In genomic region chr14:34502475-34503324, GRCm38 (mm10) we compare ENCODE assay signal across 8 mouse cellular contexts. TPM values are rescaled to one million over a fixed set of nuclear protein-coding genes. Genes with fewer than 3 reads are reported as not detected.
DNase-seq lines count a peak whose midpoint lies in the region; TF ChIP-seq lines count a peak whose summit lies in the region.

No protein-coding gene starts in this region.

- TF ChIP-seq EP300 in ES-Bruce4 (IDR thresholded peaks at IDR 0.05; ENCODE audit: insufficient read depth, low read depth, low read length) = 0 out of 2 replicates have a peak, but pooled peaks have one; percentile 9

- no peaks in the 10 kb centered on the region for H3K9me3 ChIP-seq in ES-Bruce4 (replicated peaks; ENCODE audit: control insufficient read depth, insufficient read depth, low read length, poor library complexity, severe bottlenecking)

- DNase-seq in cerebellum, adult 11-12 months = peak; percentile 90
- DNase-seq in forelimb bud, embryonic 11.5 days (ENCODE audit: low read depth, low spot score) = peak; percentile 91
- DNase-seq in heart, postnatal 4 days = peak; percentile 90
- DNase-seq in layer of hippocampus, adult 8-10 months (ENCODE audit: low spot score in 2 of 2) = peak; percentile 67 to 84
- DNase-seq in lung, adult 2 months = peak; percentile 82
- peak; percentile 80 for DNase-seq in thymus, adult 2 months

- no peaks in the 10 kb centered on the region for H3K4me1 ChIP-seq in ES-Bruce4 (ENCODE audit: control insufficient read depth, insufficient read depth, low read length)
- peaks cover 6% of the 10 kb centered on the region for H3K4me1 ChIP-seq in lung, adult 2 months (ENCODE audit: control insufficient read depth, insufficient read depth, low read length)
- peaks cover 6% of the 10 kb centered on the region for H3K4me1 ChIP-seq in olfactory bulb, adult 2 months (ENCODE audit: control insufficient read depth, insufficient read depth, low read length)
- peaks cover 11% of the 10 kb centered on the region for H3K4me1 ChIP-seq in thymus, adult 2 months (replicated peaks; ENCODE audit: control insufficient read depth, insufficient read depth, low read length)

- no peak for TF ChIP-seq POLR2A in ES-Bruce4 (IDR thresholded peaks at IDR 0.05; ENCODE audit: insufficient read depth, low read length)
- TF ChIP-seq POLR2A in lung, adult 2 months (IDR thresholded peaks at IDR 0.05; ENCODE audit: borderline replicate concordance, extremely low read depth, low read depth, low read length) = 0 out of 2 replicates have a peak, but pooled peaks have one; percentile 16
- TF ChIP-seq POLR2A in olfactory bulb, adult 2 months (IDR thresholded peaks at IDR 0.05; ENCODE audit: insufficient read depth, low read depth, low read length) = peak; percentile 86; the same call in 1 of the 2 replicates
- TF ChIP-seq POLR2A in thymus, adult 2 months (IDR thresholded peaks at IDR 0.05; ENCODE audit: control insufficient read depth, extremely low read depth, insufficient read depth, low read length, poor library complexity) = no peak

- no peak for TF ChIP-seq CTCF in ES-Bruce4 (IDR thresholded peaks at IDR 0.05; ENCODE audit: low read depth, low read length)
- TF ChIP-seq CTCF in lung, adult 2 months (IDR thresholded peaks at IDR 0.05; ENCODE audit: insufficient read depth, low read length) = no peak
- TF ChIP-seq CTCF in olfactory bulb, adult 2 months (IDR thresholded peaks at IDR 0.05; ENCODE audit: insufficient read depth, low read depth, low read length) = no peak
- no peak for TF ChIP-seq CTCF in thymus, adult 2 months (IDR thresholded peaks at IDR 0.05; ENCODE audit: borderline replicate concordance, control insufficient read depth, extremely low read depth, insufficient read depth, low read length, poor library complexity)

- H3K27ac ChIP-seq in ES-Bruce4 (ENCODE audit: insufficient read depth, low read length) = peak overlapping the region; percentile 45; the same call in 1 of the 2 replicates
- peak overlapping the region; percentile 94 for H3K27ac ChIP-seq in olfactory bulb, adult 2 months (ENCODE audit: insufficient read depth, low read depth, low read length)
- no peak overlapping the region for H3K27ac ChIP-seq in thymus, adult 2 months (ENCODE audit: control insufficient read depth, insufficient read depth, low read length)

- H3K9ac ChIP-seq in ES-Bruce4 (ENCODE audit: low read depth, poor library complexity, severe bottlenecking) = peak overlapping the region; percentile 98

- H3K27me3 ChIP-seq in ES-Bruce4 (ENCODE audit: control insufficient read depth, insufficient read depth, low read length, poor library complexity, severe bottlenecking) = no peaks in the 10 kb centered on the region
- H3K27me3 ChIP-seq in thymus, adult 2 months (ENCODE audit: control insufficient read depth, insufficient read depth, low read length) = peaks cover 23% of the 10 kb centered on the region

- WGBS in lung, adult 2 months = under 1% methylated on average over 91 of the region's 115 CpGs
- WGBS in olfactory bulb, adult 2 months = under 1% methylated on average over 96 of the region's 115 CpGs
- WGBS in thymus, adult 2 months = under 1% methylated on average over 106 of the region's 115 CpGs

- peak overlapping the region; percentile 98 for H3K4me3 ChIP-seq in ES-Bruce4 (ENCODE audit: low read depth, low read length)
- H3K4me3 ChIP-seq in lung, adult 2 months (replicated peaks; ENCODE audit: extremely low read depth, low read depth, low read length) = peak overlapping the region; percentile 79
- H3K4me3 ChIP-seq in olfactory bulb, adult 2 months (ENCODE audit: insufficient read depth, low read depth, low read length) = peak overlapping the region; percentile 99
- H3K4me3 ChIP-seq in thymus, adult 2 months (ENCODE audit: control insufficient read depth, insufficient read depth, low read length) = peak overlapping the region; percentile 71

- no peaks in the 10 kb centered on the region for H3K36me3 ChIP-seq in ES-Bruce4 (ENCODE audit: control insufficient read depth, insufficient read depth, low read length, poor library complexity, severe bottlenecking)
- H3K36me3 ChIP-seq in thymus, adult 2 months (ENCODE audit: control insufficient read depth, insufficient read depth, low read length) = no peaks in the 10 kb centered on the region

RNA-seq across cellular contexts. Expression of gene Bmpr1a, which starts 0.4 kb away (rescaled TPM):
- polyA plus RNA-seq in ES-Bruce4 (2011; ENCODE audit: insufficient read depth, insufficient read length, low read depth, missing spikeins) = 75.3 and 75.4 TPM in 2 replicates
- total RNA-seq in heart, postnatal 4 days (2021) = 100 to 1,000 TPM; 107 to 115 TPM
- 10 to 100 TPM; 35.9 to 42.7 (median 37.0) TPM for total RNA-seq in layer of hippocampus, adult 8-10 months (2022)
- polyA plus RNA-seq in lung, adult 2 months (2012; rRNA removed) = 7.5 and 15.3 TPM in 2 replicates
- not detected in 2 replicates for polyA plus RNA-seq in olfactory bulb, adult 2 months (2012; ENCODE audit: insufficient read depth, insufficient read length, low replicate concordance, missing spikeins)
- 2.0 and 3.1 TPM in 2 replicates for polyA plus RNA-seq in thymus, adult 2 months (2012; rRNA removed)

RNA-seq across cellular contexts. Expression of gene 9230112D13Rik, which starts 19.9 kb away (rescaled TPM):
- not detected in 2 replicates for polyA plus RNA-seq in ES-Bruce4 (2011; ENCODE audit: insufficient read depth, insufficient read length, low read depth, missing spikeins)
- total RNA-seq in heart, postnatal 4 days (2021) = not detected
- not detected for total RNA-seq in layer of hippocampus, adult 8-10 months (2022)
- not detected in 2 replicates for polyA plus RNA-seq in lung, adult 2 months (2012; rRNA removed)
- not detected in 2 replicates for polyA plus RNA-seq in olfactory bulb, adult 2 months (2012; ENCODE audit: insufficient read depth, insufficient read length, low replicate concordance, missing spikeins)
- not detected in 2 replicates for polyA plus RNA-seq in thymus, adult 2 months (2012; rRNA removed)

Comparison
In these comparisons a context has a peak if more than half of its experiments do, and no peak if none do; other contexts are left out.
1. POLR2A ChIP-seq: peak in lung, adult 2 months (single experiment) and olfactory bulb, adult 2 months (single experiment); none in ES-Bruce4 (single experiment) and thymus, adult 2 months (single experiment).
2. Peak in every context shown above with its lines, with median percentiles within 50 percentile points of each other: H3K4me3 ChIP-seq and DNase-seq.